Mouse (Mus musculus): ENCODE data around the gene Pramef25.
"Not testable (repeated sequence)": the region's sequence is repeated elsewhere in the genome, so short reads cannot be mapped to it uniquely, and the experiment has no call there.

GRCm38 (mm10) chr4:143966850-143967249, 16.0 kb upstream of the Pramef25 start, which contains the start of gene Gm13101:
- TF ChIP-seq CTCF (IDR thresholded peaks at IDR 0.05; ENCODE audit: low read depth, low read length); POLR2A (IDR thresholded peaks at IDR 0.05; ENCODE audit: extremely low read depth, insufficient read depth, low read length): not testable (repeated sequence)
